Mouse (Mus musculus) cerebellum, adult 11 months (tissue): ENCODE measurements around the gene Cntnap5b.
"Not testable (repeated sequence)": the region's sequence is repeated elsewhere in the genome, so short reads cannot be mapped to it uniquely, and the experiment has no call there.

Experiments
- DNase-seq: peaks from one replicate; pipeline ENCODE4 v3.0.0; 2022

Gene Cntnap5b

DNA sequence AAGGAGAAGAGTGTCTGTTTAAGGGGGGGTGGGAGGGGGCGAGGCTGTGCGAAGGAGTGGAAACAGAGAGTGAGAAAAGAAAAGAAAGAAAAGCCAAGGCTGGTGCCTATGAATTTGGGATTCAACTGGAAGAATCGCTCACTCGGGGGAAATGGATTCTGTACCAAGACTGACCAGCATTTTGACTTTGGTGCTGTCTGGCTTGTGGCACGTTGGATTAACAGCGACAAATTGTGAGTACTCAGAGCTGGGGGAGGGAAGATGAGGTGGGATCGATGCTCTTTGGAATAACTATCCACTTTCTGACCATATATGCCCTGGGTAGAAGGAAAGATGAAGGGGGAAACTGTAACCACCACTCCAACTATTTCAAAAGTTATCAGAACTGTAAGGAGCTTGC lies at the start of gene Cntnap5b:
Gene Cntnap5b, plus strand, starts transcription at position 152 of the 400 bp plus-strand sequence.
- no peak for DNase-seq

DNA sequence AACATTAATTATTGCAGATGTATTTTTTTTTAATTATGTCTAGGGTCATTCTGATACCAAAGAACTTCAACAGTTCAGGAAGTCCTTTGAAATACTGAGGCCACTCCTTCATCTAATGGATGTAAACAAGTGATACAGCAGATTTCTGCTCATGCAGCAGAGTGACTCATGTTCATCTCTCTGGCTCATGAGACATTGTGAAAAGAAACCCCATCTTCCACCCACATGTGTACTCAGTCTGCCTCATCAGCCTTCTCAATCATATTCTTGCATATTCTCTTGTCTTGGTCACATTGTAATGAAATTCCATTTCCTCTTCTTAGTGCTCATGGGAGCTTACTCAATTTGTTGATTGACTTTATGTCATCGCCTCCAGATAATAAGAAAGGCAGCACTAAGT lies 12.6 kb upstream of the Cntnap5b start:
- no peak for DNase-seq

- peak; percentile 1 for DNase-seq
These were observed 382 bp upstream of the Cntnap5b start for GRCm38 (mm10) chr1:99772183-99772582.

DNA sequence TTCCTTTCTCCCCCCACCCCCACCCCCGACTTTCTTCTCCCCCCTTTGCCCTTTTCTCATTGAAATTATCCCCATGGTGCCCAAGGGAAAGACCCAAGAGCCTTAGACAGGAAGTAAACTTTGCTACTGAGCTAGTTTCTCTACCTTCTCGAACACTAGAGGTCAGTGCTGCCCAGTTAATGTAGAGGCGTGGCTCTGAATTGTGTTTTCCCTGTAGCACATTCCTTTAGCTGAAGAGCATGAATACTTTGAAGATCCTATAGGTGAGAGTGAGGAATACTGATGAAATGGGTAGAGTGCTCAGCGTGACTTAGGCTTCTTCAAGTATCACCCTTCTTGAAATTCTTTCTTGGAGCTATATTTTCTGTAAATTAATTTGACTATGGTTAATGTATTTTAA lies 1.6 kb downstream of the Cntnap5b start:
- no peak for DNase-seq

DNA sequence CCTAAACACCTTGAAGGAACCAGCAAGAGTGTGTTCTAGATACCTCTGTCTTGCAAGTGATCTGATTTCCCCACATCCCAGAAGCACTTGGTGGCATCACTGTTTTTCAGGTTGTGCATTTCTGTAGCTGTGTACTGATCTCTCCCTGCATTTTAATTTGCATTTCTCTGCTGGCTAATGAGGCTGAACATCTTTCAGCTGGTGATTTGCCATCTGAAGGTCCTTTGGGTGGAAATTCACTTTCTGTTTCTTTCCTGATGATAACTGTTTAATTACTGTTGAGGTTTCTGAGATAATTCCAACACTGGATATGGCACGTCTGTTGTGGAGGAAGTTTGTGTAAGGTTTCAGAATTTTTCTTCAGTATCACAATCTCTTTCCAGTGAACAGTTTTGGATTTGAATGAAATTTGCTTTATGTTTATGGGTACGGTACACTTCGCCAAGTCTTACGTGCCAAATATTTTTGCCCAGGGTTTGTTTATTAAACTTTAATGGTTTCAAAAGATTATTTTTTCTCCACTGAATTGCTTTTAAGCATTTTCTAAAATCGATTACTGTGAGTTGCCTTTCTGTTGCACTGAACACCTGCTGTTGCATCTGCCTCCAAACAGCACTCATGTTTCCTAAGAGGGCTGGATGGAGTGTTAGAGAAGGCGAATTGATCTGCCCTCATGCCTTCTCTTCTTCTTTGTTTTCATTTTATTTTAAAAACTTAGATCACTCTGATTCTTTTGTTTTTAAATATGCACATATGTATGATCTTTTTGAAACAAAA lies 41.0 kb downstream of the Cntnap5b start:
- DNase-seq = no peak

- DNase-seq = no peak
These were observed 99.8 kb downstream of the Cntnap5b start for GRCm38 (mm10) chr1:99872344-99872743.

- no peak for DNase-seq
These were observed 135.2 kb downstream of the Cntnap5b start for GRCm38 (mm10) chr1:99907774-99908173.

DNA sequence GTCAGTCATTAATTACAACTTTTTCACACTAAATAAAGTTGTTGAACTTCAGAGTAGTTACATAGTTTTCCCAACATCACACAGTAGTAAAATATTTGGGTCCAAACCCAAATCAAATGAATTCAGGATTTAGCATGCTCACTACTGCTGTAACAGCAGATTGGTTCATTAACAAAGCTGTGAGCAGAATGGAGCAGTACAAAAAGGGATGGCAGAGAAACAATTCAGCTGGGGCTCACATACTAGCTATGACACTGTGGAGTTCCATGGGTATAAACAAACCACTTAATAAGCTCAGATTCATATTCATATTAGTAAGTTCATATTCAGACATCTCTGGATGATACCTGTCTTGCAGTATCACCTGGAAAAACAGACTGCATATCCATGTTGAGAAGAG lies 170.9 kb downstream of the Cntnap5b start:
- no peak for DNase-seq

- no peak for DNase-seq
These were observed 186.9 kb downstream of the Cntnap5b start for GRCm38 (mm10) chr1:99959428-99959987.

DNA sequence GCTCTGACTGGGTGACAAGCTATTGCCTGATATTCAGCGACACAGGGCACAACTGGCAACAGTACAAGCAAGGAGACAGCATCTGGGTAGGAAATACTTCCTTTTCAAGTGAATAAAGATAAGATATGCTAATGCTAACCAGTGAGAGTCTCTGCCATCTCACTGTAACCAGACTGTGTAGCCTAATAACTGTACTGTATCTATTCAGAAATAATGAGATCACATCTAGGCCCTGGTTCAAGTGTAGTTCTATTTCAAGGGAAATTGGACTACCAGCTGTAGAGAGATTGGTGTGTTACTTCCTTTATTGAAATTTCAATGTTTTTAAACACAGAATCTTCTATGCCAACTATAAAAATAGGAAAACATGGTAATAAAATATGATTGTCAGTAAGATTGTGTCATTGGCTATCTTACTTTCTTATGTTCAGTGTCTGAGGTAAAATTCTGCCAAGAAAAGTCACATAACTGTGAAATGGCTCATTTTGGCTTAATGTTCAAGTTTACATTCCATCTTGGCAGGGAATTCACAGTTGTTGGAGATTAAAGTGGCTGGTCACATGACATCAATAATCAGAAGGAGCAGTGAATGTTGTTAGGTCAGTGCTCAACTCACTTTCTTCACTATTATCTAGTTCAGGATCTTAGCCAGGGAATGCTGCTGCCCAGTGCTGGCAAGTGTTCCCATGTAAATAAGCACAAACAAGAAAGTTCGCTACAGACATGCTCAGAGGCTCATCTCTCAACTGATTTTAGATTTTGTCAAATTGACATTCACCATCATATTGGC lies 194.9 kb downstream of the Cntnap5b start:
- no peak for DNase-seq

DNA sequence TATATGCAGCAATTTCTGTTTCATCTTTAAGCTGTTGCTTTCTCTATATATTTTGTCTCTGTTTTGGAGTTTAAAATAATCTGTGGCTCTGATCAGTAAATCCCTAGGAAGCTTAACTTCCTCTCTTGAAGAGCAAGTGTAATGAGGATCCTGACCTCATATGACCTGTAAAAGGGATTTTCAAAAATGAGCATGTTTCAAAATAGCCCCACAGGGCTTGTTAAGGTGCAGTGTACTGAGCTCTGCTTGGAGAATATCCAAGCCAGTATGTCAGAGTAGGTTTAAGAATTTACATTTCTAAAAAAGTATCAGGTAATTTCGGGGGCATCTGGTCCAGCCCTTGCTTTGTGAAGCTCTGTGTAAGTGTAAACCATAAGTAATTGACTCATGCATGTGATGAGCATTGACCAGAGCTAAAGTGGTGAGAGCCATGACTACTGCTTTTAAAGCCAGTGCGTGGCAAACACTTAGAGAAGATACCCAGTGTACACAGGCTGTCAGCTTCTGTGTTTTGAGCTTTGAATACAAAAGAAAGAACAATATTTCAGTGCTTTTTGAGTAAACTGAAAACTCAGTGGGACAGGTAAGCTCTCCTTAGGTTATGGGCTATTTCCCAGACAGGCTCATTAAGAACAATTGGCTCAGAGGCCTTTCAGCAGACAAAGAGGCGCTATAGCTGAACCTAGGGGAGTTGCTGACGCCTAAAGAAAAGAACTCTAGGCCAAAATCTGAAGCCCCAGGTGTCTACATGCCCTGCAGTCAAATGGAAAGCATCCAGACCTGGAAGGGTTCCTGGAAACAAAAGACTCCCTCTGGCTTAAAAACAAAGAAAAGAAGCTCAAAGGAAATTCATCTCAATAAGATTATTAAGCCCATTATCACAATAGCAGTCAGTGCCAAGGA lies 197.9 kb downstream of the Cntnap5b start:
- no peak for DNase-seq

- DNase-seq = not testable (repeated sequence)
These were observed 228.7 kb downstream of the Cntnap5b start for GRCm38 (mm10) chr1:100001226-100001625.

DNA sequence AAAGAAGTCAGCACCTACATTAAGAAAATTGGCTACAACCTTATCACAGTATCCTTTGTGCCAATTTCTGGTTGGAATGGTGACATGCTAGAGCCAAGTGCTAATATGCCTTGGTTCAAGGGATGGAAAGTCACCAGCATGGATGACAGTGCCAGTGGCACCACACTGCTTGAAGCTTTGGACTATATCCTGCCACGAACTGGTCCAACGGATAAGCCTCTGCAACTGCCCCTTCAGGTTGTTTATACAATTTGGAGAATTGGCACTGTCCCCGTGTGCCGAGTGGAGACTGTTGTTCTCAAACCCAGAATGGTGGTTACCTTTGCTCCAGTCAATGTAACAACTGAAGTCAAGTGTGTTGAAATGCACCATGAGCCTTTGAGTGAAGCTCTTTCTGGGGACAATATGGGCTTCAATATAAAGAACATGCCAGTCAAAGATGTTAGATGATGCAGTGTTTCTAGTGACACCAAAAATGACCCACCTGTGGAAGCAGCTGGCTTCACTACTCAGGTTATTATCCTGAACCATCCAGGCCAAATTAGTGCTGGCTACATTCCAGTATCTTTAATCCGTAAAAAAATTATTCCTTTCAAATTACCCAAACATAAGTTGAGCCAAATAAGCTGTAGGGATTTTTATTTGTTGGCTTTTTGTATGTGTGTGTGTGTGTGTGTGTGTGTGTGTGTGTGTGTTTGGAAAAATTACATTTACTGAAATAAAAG lies 233.6 kb downstream of the Cntnap5b start:
- DNase-seq = no peak

DNA sequence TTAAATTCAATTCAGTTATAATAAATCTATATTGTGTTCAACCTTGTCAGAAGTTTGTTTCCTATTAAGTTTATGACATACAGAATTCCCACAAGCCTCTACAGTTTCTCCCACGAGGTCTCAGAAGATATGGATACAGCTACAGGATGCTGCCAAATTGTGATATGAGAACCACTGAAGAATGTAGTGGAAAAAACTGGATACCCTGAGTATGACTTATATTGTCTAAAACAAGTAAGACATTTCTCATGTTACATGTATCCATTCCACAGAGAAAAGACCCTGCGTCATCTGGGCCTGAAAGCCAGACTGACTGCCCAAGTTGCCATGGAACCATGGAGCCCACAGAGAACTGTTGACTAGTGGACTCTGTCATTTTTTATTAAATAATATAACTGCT lies 269.2 kb downstream of the Cntnap5b start:
- no peak for DNase-seq

DNA sequence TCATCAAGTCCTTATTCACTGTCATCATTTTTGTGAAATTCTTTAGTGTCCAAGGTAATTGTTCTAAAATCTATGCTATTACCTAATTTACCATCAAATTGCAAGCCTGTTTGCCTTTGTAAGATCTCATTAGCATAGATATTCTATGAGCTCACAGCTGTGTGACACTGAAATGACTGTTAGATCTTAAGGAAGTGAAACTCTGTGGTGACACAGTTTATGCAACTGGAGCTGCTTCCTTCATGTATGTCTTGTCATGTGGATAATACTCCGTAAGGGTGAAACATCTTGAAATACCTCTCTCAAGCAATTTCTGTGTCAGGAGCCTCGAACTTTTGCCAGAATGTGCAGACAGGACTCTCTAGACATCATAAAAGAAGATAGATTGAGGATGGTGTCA lies 307.2 kb downstream of the Cntnap5b start:
- no peak for DNase-seq

- no peak for DNase-seq
These were observed 328.0 kb downstream of the Cntnap5b start for GRCm38 (mm10) chr1:100100516-100100915.

- DNase-seq = no peak
These were observed 328.5 kb downstream of the Cntnap5b start for GRCm38 (mm10) chr1:100101017-100101416.

GRCm38 (mm10) chr1:100104343-100104742 lies 331.8 kb downstream of the Cntnap5b start:
- no peak for DNase-seq

DNA sequence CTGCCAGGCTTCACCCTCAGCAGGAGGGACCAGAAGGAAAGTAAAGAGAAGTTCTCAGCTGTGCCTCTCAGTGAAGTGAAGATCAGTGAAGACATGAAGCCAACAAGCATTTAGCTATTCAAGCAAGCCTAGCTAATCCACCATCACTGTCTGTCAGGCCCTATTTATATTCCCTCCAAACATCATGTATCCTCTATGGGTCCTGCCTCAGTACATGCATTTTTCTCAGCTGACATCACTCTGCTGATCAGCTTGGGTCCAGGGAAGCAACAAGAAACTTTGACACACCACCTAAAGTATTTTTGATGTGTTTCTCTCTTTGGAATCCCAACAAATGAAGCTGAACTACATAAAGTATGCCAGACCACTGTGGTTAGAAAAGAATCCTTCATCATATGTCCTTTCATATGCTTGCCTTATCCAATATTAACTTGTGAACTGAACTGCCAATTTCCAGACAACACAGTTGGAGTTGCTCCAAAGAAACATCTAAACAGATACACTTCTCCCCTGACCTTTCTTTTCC lies 349.9 kb downstream of the Cntnap5b start:
- no peak for DNase-seq

- no peak for DNase-seq
These were observed 391.2 kb downstream of the Cntnap5b start for GRCm38 (mm10) chr1:100163588-100164357.

- no peak for DNase-seq
These were observed 399.0 kb downstream of the Cntnap5b start for GRCm38 (mm10) chr1:100171566-100171965.
